Mouse (Mus musculus) gastrocnemius, postnatal 25 days (tissue): ENCODE data around the gene Tcp11l2. TPM values are rescaled to one million over a fixed set of nuclear protein-coding genes. Genes with fewer than 3 reads are reported as not detected.

ENCODE experiments used
- DNase-seq: peaks from one replicate; pipeline ENCODE4 v3.0.0; 2022
- long read RNA-seq, 2 experiments: library from polyadenylated mRNA; stranded (forward); transcript quantifications; one replicate each; pipeline ENCODE4 v2.0.0; 2021
- total RNA-seq, 2 experiments: library from RNA; stranded (reverse); gene quantifications; 1 replicate in 1 of 2; 2 replicates in 1 of 2; pipeline ENCODE4 v1.2.3; 2021

Gene Tcp11l2
- total RNA-seq = 10 to 100 TPM; 39.2 to 47.0 TPM
- long read RNA-seq, experiment 1, transcript Tcp11l2-201 (10 exons, 2,725 nt) = major isoform, 28 of 37 reads
- long read RNA-seq, experiment 1, partial matches to known transcripts = 5 of 37 reads
- long read RNA-seq, experiment 1, other reads (novel, unspliced or antisense) = 4 of 37 reads
- long read RNA-seq, experiment 2, transcript Tcp11l2-201 (10 exons, 2,725 nt) = major isoform, 41 of 44 reads
- long read RNA-seq, experiment 2, partial matches to known transcripts = 1 of 44 reads
- long read RNA-seq, experiment 2, other reads (novel, unspliced or antisense) = 2 of 44 reads

GRCm38 (mm10) chr10:84576395-84577070 is at the start of gene Tcp11l2:
Gene Tcp11l2 (plus strand): TSS chr10:84576626.
- DNase-seq = peak; percentile 92

- DNase-seq = no peak
Measured at GRCm38 (mm10) chr10:84527070-84527469, 49.4 kb upstream of the Tcp11l2 start.

DNA sequence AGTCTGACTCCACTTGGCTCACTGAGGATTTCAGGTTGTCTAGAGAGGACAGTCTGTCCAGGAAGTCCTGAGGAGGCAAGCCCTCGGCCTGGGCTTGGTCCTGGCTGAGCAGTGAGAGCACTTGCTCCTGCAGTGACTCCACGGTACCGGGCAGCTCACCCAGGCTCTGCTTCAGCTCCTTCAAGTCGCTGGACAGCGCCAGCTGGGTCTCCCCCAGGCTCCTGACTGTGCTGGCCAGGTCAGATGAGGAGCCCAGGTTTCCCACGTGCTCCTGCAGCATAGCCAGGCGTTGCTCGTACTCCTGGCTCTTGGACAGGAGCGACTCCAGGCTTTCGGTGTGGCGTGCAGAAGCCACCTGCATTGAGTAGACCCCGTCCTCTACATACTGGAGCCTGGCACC is 48.8 kb upstream of the Tcp11l2 start:
- peak; percentile 78 for DNase-seq

DNA sequence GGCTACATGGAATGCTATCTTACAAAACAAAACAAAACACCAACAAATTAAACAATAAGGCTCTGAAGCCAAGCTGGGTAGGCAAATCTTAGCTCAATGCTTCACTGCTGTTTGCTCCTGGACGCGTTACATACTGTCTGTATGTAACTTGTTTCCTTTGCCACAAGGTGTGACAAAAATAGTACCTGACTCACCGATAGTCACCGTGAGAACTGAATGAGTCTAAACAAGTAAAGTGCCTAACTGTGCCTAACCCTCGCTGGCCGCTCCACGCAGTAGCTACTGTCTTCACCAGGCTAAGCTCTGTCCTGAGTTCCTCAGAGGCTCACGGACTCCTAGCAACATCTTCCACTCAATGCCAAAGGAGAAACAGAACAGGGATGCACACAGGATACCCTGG is 46.0 kb upstream of the Tcp11l2 start:
- DNase-seq = no peak

- DNase-seq = no peak
Measured at GRCm38 (mm10) chr10:84531576-84531975, 44.9 kb upstream of the Tcp11l2 start.

GRCm38 (mm10) chr10:84532191-84532889 is 44.1 kb upstream of the Tcp11l2 start:
- DNase-seq = peak; percentile 60

DNA sequence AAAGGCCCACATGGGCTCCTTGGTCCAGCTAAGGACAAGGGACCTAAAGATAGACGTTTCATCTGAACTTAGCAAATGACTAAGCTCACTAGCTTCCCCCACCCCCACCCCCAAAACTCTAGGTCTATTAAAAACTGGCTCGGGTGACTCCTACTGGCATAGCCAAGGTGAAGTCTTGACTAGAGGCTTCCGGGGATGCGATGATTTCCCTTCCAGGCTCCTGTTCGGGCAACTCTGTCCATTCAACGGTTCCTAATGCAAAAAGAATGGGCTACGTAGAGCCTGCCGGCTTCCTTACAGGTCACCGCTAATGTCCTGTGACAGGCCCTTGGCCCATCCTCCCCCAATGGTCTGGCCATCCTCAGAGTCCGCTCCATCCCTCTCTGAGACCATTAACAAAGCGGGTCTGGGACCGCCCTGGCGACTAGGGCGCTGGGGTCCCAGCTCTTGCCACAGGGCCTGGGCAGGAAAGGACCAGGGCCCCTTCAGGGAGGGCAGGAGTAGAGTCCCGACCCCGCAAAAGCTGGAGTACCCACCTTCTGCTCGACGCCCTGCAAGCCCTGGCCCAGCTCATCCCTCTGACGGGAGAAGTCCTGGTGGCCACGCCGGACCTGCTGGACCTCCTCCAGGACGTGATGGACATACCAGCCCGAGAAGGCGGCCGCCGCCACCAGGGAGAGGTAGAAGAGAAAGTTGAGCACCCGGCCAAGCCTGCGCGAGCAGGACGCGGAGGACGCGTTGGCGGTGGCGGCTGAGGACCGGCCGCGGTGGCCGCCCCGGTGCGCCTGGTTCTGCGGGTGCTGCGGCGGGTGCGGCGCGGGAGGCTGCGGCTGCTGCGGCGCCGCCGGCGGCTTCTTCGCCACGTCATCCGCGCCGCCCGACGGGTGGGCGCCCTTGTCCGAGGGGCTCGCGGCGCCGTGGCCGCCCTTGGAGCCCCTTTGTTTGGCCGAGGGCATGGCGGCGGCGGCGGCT is 43.2 kb upstream of the Tcp11l2 start:
- DNase-seq = peak; percentile 62

DNA sequence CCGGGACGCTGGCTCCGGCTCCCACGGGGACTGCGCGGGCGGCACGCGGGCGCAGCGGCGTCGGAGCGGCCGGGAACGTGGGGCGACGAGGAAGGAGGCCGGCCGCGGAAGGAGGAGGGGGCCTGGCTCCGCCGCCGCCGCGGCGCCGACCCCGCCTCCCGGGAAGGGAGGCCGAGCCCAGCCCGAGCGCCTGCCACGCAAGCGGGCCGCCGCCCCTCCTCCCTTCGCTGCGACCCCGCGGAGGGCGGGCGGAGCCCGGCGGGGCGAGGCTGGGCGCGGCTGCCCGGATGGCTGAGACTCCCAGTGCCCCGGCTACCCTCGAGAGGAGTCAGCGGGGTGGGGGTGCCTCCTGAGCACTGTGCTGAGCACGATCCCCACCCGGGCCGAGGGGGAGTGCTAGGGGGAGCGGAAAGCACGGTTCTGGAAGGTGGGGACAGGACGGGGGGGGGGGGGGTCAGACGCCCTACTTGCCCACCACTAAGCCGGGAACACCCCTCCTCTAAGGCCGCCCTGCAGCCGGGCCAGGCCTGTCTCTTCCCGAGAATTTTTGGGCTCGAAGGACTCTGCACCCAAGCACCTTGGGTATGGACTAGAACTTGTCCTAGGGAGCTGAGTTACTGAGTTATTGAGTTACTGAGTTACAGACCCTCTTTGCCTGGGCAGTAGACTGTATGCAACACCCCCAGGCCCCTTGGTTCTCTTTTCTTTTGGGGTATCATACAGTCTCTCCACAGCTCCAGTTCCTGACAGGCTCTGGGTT is 42.3 kb upstream of the Tcp11l2 start, which contains the start of gene Ckap4:
Gene Ckap4, minus strand, starts transcription at position 151 of the 760 bp plus-strand sequence.
- DNase-seq = peak; percentile 82

DNA sequence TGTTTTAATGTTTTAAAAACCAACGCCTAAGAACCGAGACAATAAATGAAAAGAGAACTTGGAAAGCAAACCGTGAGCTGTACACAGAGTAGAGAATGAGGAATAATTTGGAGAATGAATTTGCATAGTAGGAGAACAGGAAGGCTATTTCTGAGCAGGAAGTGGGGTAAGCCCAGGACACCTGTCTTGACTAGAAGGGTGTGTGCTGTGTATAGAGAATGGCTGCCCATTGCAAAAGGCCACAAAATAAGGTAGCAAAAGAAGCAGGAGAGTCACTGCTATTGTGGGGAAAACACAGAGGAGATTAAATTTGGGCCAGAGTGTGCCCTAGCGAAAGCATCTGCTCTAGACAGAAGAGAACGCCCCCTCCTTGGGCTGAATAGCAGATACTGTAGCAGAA is 41.0 kb upstream of the Tcp11l2 start:
- DNase-seq = no peak

DNA sequence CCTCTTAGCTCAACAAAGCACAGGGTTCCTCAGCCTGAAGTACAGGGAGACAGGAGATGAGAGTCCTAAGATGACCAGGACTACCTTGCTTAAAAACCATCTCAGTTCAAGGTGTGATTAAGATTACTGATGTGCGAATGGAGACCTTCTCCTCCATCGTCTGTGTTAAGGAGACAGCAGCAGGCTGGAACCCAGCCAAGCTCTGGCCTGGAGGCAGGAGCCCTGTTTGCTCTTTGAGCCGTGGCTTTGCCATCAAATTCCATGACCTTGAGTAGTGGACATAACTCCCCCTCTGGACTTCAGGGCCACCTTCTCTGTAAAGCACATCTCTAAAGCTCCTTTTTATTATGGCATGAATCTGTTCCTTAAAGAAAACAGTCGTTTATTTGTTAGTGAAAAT is 40.6 kb upstream of the Tcp11l2 start:
- no peak for DNase-seq

GRCm38 (mm10) chr10:84539651-84540050 is 36.8 kb upstream of the Tcp11l2 start:
- no peak for DNase-seq

DNA sequence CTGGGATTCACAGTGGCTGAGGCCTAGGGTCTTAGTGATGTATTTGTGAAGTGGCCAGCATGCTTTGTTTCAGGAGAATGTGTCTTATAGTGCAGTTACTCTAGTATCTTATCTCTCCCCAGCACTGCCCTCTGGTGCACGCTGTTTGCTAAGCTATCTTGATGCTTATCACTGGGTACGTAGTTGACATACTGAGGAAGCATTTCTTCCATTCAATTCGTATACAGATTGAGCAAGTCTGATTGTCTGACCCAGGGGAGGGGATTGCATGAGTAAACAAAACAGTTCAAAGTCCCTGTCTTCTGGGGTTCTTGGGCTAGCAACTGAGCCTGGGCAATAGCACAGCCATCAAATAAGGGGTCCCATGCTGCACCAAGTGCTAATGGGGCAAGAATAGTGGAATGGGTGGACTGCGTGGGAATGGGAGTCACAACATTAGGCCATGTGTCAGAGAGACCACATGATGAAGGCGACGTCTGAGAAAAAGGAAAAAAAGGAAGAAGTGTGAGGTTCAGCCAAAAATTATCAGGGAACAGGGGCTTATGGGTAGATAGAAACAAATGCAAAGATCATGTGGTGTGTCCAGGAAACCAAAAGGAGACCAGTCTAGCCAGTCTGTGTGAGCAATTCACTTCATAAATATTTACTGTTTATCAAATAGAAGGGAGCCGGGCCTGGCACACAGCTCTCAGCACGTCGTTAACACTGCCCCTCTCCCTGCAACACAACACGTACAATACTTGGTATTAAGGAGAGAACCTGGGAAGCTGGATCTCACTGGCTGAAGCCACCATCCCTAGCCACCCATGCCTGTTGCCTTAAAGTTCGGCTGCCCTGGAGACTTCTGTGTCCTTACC is 33.4 kb upstream of the Tcp11l2 start:
- DNase-seq = no peak

GRCm38 (mm10) chr10:84544841-84545610 is 31.4 kb upstream of the Tcp11l2 start:
- DNase-seq = peak; percentile 25

DNA sequence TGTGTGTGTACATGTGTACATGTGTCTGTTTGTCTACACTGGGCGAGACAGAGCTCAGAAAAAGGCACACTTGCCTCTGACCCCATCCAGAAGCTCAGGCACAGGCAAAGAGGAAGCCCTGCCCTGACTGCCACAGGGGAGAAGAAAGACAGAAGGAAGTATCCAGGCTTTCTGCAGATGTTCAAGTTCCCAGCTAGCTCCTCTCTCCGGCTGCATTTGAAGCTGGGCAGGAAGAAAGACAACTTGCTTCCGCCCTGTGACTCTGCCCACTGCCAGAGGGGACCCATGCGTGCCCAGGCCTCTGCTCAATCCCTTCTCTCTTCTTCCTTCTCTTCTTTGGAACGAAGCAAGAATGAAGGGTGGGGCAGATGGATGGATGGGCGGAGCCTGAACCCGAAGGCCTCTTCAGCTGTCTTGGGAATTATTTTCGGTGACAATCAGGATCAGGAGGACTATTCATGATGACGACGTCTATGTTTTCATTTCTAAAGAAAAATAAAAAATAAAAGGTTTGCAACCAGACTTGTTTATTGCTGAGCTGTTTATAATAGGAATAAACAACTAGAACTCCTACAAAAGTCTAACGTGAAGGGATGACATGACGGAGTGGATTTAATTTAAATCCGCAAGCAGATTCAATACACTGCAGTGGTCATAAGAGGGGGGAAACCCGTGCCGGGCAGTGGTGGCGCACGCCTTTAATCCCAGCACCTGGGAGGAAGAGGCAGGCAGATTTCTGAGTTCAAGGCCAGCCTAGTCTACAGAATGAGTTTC is 27.1 kb upstream of the Tcp11l2 start:
- DNase-seq = no peak

DNA sequence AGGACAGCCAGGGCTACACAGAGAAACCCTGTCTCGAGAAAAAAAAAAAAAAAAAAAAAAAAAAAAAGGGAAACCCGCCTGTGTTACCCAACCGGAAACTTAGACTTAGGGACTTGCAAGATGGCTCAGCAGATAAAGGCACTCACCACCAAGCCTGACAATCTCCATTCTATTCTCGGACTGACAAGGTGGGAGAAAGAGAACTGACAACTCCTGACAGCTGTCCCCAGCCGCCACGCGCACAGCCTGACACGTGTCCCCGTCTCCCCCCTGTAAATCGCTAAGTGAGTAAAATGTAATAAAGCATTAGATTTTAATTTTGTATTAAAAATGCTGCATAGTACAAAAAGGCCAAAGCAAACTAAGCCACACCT is 26.5 kb upstream of the Tcp11l2 start:
- DNase-seq = no peak

GRCm38 (mm10) chr10:84551846-84552245 is 24.6 kb upstream of the Tcp11l2 start:
- no peak for DNase-seq

DNA sequence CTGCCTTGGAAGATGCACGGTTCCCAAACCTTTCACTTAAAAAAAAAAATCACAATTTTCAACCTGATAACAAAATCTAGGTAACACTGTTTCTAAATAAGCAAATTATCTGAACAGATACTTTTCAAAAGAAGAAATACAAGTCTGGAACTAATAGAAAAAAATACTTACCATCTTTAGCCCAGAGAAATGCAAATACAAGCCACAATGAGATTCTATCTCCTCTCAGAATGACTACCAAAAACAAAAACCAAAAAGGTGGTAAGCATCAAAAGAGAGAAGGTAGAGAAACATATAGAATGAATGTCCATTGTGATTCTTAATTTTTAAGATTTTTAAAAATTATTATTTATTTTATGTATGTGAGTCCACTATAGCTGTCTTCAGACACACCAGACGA is 23.9 kb upstream of the Tcp11l2 start:
- no peak for DNase-seq

DNA sequence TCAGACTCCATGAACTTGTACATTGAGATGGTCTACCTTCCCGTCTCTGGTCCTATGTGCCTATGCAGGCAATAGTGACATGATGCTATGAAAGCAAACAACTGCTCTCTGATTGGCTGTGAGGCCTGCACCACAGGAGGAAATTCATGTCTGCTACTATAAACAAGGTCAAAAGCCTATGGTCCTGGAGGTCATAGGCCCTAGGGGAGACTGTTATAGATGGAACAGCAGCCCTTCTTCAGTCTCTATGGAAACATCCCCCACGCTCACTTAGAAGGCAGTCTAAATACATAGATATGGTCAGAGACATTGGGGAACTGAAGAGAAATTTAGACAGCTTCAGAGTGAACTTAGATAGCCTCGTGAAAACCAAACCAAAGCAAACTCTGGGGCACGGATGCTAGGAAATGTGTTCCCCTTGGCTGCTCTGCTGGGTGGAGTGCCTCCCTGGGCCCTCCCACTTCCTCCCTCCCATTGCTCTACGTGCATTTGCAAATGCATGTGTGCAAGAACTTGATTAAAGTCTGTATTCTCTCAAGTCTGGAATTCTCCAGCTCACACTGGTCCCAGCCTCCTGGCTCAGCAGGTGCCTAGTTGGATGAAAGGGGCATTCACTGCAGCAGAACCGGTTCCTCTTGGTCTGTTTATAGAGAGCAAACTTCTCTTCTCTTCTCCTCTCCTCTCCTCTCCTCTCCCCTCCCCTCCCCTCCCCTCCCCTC is 22.0 kb upstream of the Tcp11l2 start:
- DNase-seq = no peak
